Mouse (Mus musculus) ES-E14 (cell line): Measurements from ENCODE around the gene Rgma. TPM values are rescaled to one million over a fixed set of nuclear protein-coding genes. Genes with fewer than 3 reads are reported as not detected.

Experiments used
- DNase-seq: peaks from one replicate; pipeline ENCODE4 v3.0.0-alpha.2; 2013; ENCODE audit warnings: low read depth, low spot score
- H3K27ac ChIP-seq: 2 replicates; pipeline ENCODE4 v1.5.1; 2012; ENCODE audit warnings: low read depth, mild to moderate bottlenecking, low read length, moderate library complexity, mixed read lengths; ENCODE audit not compliant: poor library complexity, insufficient read depth, severe bottlenecking
- H3K36me3 ChIP-seq: 2 replicates; pipeline ENCODE4 v1.6.1; 2012; ENCODE audit warnings: mild to moderate bottlenecking, low read length, moderate library complexity, mixed read lengths; ENCODE audit not compliant: control insufficient read depth, poor library complexity, insufficient read depth, severe bottlenecking
- H3K4me1 ChIP-seq, 2 experiments: fragments of 150-350 bp in 1 of 2; sonication (generic) in 1 of 2; 2 replicates each; pipeline ENCODE4 v1.6.1; 2012; ENCODE audit warnings: low read length in 2 of 2, mild to moderate bottlenecking in 1 of 2, mixed read lengths in 1 of 2; ENCODE audit not compliant: control insufficient read depth in 2 of 2, insufficient read depth in 2 of 2, poor library complexity in 1 of 2
- H3K4me3 ChIP-seq, 2 experiments: fragments of 150-350 bp in 1 of 2; sonication (generic) in 1 of 2; 2 replicates each; pipeline ENCODE4 v1.5.1; 2012; ENCODE audit warnings: low read length in 2 of 2, low read depth in 1 of 2, mild to moderate bottlenecking in 1 of 2, mixed read lengths in 1 of 2; ENCODE audit not compliant: insufficient read depth in 1 of 2, poor library complexity in 1 of 2, severe bottlenecking in 1 of 2
- H3K9ac ChIP-seq: 2 replicates; pipeline ENCODE4 v1.6.1; 2012; ENCODE audit warnings: low read depth, mild to moderate bottlenecking, low read length, mixed read lengths; ENCODE audit not compliant: poor library complexity, insufficient read depth, severe bottlenecking
- H3K9me3 ChIP-seq: fragments of 150-350 bp; sonication (generic); 2 replicates; pipeline ENCODE4 v1.6.1; 2012; ENCODE audit warnings: low read depth, mild to moderate bottlenecking, low read length; ENCODE audit not compliant: control insufficient read depth, insufficient read depth
- CHD2 ChIP-seq: IDR thresholded peaks from 2 replicates; pipeline ENCODE4 v1.6.1; 2014; ENCODE audit warnings: mild to moderate bottlenecking, low read depth, low read length, inconsistent platforms
- HCFC1 ChIP-seq: IDR thresholded peaks from 2 replicates; pipeline ENCODE4 v1.6.1; 2012; ENCODE audit warnings: low read length, inconsistent platforms, borderline replicate concordance; ENCODE audit not compliant: insufficient read depth
- MAFK ChIP-seq: IDR thresholded peaks from 2 replicates; pipeline ENCODE4 v1.6.1; 2014; ENCODE audit warnings: mild to moderate bottlenecking, low read depth, low read length, inconsistent platforms; ENCODE audit not compliant: insufficient read depth
- ZC3H11A ChIP-seq: IDR thresholded peaks from 2 replicates; pipeline ENCODE4 v1.6.1; 2012; ENCODE audit warnings: low read depth, mild to moderate bottlenecking, inconsistent platforms, low read length, borderline replicate concordance
- ZNF384 ChIP-seq: IDR thresholded peaks from 2 replicates; pipeline ENCODE4 v1.6.1; 2012; ENCODE audit warnings: low read depth, low read length, inconsistent platforms
- in situ Hi-C, 2 experiments: fragments of 600-800 bp; cut with MboI; formaldehyde crosslinking; loops; one replicate each; pipeline ENCODE4 v1.15.1; 2025; ENCODE audit warnings: low sequenced_read_pairs in 2 of 2, inconsistent platforms in 1 of 2; ENCODE audit not compliant: unreplicated experiment in 2 of 2
- total RNA-seq: library from RNA; depleted of rRNA; stranded (reverse); fragments of 300-350 nt; gene quantifications from 2 replicates; pipeline ENCODE4 v1.2.3, GENCODE M21; 2012

Rgma gene
- total RNA-seq, 1 experiment = 3.7 TPM

- no peak overlapping the region for H3K4me3 ChIP-seq
- no peak overlapping the region for H3K27ac ChIP-seq
- no peak overlapping the region for H3K9ac ChIP-seq
- no peaks in the 10 kb centered on the region for H3K9me3 ChIP-seq
- H3K4me1 ChIP-seq = no peaks in the 10 kb centered on the region
- DNase-seq = no peak
- no peaks in the 10 kb centered on the region for H3K36me3 ChIP-seq
- in situ Hi-C loops = no loop called here
- TF ChIP-seq ZC3H11A (no peak), ZNF384 (no peak), MAFK (no peak), CHD2 (no peak), HCFC1 (no peak)
Observed at GRCm38 (mm10) chr7:73334883-73335282, 40.4 kb upstream of the Rgma start.

DNA sequence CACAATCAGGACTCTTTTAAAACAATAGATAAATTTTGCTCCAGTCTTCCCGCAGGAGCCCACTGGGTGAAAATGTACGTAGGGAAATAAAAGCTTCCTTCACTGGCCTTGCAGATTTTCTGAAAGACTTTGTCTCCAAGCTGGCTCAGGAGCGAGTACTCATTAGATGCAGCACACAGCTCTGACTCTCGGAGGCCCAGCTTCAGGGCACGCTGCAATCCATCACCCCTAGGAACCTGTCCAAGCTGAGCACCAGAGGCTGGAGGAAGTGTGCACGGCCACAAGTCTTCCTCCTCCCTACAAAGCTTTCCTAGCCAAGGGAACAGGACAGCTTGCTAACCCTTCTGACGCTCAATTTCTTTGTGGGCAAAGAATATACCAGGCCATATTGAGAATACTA, 38.9 kb upstream of the Rgma start:
- Histone ChIP-seq H3K36me3 (no peaks in the 10 kb centered on the region), H3K9me3 (no peaks in the 10 kb centered on the region), H3K9ac (no peak overlapping the region), H3K4me1 (no peaks in the 10 kb centered on the region), H3K27ac (no peak overlapping the region), H3K4me3 (no peak overlapping the region)
- no peak for TF ChIP-seq ZNF384
- TF ChIP-seq HCFC1 = no peak
- no peak for TF ChIP-seq CHD2
- no peak for TF ChIP-seq ZC3H11A
- no peak for TF ChIP-seq MAFK
- DNase-seq = no peak
- in situ Hi-C loops = no loop called here

GRCm38 (mm10) chr7:73338353-73338752, 37.0 kb upstream of the Rgma start:
- H3K9me3 ChIP-seq = no peaks in the 10 kb centered on the region
- in situ Hi-C loops = no loop called here
- TF ChIP-seq ZNF384 (no peak), HCFC1 (no peak), CHD2 (no peak), MAFK (no peak), ZC3H11A (no peak)

GRCm38 (mm10) chr7:73343852-73344251, 31.5 kb upstream of the Rgma start:
- Histone ChIP-seq H3K9me3 (no peaks in the 10 kb centered on the region), H3K4me3 (no peak overlapping the region), H3K9ac (no peak overlapping the region), H3K36me3 (no peaks in the 10 kb centered on the region), H3K27ac (no peak overlapping the region), H3K4me1 (no peaks in the 10 kb centered on the region; a peak in 1 of 4 replicates)
- no peak for DNase-seq
- no peak for TF ChIP-seq ZNF384
- TF ChIP-seq ZC3H11A = no peak
- no peak for TF ChIP-seq CHD2
- TF ChIP-seq HCFC1 = no peak
- TF ChIP-seq MAFK = no peak
- in situ Hi-C loops = no loop called here

More at GRCm38 (mm10) chr7:73338353-73338752, 37.0 kb upstream of the Rgma start:
- Histone ChIP-seq H3K27ac (no peak overlapping the region), H3K36me3 (no peaks in the 10 kb centered on the region), H3K9ac (no peak overlapping the region), H3K4me3 (no peak overlapping the region), H3K4me1 (no peaks in the 10 kb centered on the region)
- no peak for DNase-seq

DNA sequence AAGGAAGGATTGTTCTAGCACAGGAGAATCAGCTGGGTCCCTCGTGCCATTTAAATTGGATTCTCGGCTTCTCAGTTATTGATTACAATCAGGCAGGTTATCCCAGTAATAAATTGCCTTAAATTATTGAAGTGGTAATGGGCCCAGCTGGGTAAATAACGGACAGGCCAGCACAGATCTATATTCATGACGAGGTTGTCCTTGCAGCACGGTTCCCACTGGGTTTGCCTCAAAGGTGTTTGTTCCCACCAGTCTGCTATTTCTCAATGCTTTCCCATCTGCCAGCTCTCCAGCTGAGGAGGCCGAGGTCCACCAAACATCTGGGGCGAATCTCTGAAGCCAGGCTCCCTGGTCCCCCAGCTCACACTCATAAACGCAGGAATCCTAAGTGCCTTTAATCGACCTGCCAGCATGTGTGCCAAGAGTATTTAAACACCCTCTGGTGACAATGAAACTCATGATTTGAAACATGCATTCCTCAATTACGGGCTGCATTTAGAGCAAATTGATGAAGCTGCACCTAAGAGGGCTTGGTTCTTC, 26.7 kb upstream of the Rgma start:
- Histone ChIP-seq H3K36me3 (no peaks in the 10 kb centered on the region), H3K9ac (no peak overlapping the region), H3K9me3 (no peaks in the 10 kb centered on the region), H3K27ac (no peak overlapping the region), H3K4me1 (no peaks in the 10 kb centered on the region; a peak in 1 of 4 replicates), H3K4me3 (no peak overlapping the region)
- no peak for DNase-seq
- in situ Hi-C loops = no loop called here
- TF ChIP-seq CHD2 (no peak), ZC3H11A (no peak), HCFC1 (no peak), ZNF384 (no peak), MAFK (no peak)
